Mouse (Mus musculus) ovary, postnatal 36 days (tissue): ENCODE data around the gene Agrp.
A peak's percentile ranks its signal among the peaks of the same experiment; 100 is the strongest.

ENCODE experiments used
- DNase-seq: peaks from one replicate; pipeline ENCODE4 v3.0.0; 2022; ENCODE audit warnings: low spot score, mixed read lengths

The Agrp gene

DNA sequence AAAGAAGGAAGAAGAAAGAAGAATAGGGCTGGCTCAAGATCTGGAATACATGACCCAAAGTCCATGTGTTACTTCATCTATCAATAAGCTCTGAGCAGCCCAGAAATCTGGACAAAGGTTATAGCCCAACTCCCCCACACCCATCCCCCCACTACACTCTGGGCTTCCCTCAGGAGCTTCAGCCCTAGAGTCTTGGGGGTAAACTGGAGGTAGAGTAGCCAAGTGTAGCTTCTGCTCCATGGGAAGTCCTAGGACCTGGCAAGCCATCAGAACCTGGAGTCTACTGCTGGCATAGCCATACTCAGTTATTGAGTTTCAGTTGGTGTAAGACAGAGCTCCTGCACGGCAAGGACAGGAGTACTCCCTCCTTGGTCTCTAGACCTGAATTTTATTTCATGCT is 87.7 kb downstream of the Agrp start:
- no peak for DNase-seq

DNA sequence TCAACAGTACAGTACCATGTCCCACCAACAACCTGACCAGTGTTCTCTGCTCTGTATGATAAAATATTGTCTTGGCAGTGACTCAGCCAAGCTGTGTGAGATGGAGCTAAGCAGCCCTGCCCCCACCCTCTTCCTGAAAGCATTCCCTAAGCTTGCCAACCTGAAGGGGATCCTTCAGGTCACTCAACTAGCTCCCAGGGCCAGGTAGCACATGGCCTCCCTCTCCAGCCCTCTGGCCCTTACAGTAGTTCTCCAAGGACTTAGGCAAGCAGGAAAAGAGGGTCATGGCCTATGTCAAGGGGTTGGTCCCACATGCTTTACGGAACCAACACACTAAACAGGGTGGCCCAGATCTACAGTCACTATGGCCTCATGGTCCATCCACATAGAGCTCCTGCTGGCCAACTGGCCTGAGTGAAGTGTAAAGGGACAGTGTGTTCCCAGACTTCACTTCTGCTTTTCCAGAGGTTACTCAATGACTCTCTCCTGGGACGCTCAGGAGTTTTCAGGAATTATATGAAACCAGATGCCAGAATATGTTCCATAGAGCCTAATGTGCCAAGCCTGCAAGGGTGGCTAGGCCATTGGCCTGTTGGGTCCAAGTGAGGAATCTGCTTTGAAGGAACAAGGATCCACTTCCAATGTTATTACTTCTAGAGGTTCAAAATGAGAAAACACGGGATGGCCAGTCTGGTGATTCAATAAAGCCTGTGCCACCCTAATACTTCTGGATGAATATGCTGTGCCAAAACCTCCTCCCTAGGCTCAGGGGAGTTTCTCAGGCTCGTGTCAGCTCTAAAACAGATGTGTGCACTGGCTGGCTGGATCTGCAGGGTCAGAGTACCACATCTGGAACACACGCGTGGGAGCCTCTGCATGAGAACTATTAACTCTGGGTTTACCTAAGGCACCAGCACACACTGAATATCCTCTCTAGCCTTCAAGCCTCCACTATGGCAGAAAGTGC is 90.5 kb downstream of the Agrp start:
- no peak for DNase-seq

DNA sequence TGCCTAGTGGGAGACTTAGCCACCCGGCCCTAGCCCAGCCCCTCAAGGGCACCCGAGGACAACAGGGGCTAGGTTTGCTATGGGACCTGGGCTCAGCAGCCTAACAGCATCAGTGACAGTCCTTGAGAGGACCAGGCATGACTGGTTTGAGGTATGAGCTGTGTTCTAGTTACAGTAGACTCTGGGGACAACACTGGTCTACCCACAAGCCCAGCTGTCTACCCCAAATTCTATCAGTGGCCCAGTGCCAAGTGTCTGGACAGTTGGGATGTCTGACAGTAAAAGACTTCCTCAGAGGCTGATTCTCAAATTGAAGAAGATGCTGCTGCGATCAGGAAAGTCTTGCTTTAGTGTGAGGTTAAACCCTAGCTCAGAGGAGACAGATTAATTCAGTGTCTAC is 91.9 kb downstream of the Agrp start:
- no peak for DNase-seq

DNA sequence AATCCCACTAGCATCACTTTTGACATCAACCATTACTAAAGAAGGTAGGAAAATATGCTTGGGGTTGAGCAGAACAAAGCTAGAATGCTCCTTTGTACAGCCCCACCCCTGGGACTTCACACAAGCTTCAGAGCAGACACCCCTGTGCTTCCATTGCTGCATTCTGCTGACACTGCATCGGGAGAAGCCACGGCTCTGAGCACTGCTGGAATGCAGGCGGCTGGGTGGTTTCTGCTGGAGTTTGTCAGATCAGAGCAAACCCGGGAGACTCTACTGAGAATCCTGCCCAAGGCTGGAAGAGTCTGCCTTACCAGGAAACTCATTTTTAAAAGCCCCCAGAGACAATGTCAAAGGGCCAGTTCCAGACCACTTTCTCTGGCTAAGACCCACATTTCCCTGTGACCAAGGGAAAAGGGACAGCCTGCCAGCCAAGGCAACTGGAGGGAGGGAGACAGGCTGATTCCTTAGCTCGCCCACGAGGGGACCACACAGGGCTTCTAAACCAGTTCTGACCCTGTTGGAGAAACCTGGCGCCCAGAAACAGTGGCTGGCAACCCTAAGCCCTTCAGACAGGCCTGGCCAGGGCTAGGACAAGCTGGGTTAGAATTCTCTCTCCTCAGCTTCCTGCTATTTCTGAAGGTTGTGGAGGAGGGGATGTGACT is 92.5 kb downstream of the Agrp start:
- no peak for DNase-seq

DNA sequence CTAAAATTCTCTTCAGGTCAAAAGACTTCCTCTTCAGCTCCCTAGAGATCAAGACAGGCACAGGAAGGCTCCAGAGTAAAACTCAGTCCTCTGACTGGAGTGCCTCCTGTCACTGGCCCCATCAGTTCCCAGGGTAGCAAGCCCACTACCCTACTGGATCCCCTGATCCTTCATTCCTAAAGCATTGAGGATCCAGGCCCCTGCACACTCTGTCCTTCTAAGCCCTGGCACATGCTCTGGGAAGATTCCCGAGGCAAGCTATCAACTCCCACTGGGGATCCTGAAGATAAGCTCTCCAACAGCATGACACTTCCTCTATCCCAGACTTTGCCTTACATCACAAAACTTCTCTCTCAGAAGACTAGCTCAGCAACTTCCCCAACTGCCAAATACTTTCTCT is 93.5 kb downstream of the Agrp start:
- DNase-seq, result no peak

DNA sequence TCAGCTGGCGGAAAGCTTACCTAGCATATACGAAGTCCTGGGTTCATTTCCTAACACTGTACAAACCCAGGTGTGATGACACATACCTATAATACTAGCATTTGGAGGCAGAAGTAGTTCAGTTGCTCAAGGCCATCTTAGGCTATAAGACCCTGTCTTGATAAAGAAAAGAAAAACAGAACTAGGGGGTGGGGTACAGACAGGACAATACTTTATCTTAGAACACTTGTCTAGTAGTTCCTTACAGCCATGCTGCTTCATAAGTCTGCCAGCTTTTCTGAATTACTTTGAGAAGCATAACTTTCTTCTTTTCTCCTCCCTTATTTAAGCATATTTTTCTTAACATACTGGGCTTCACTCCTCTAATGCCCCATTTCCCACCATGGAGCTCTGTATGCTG is 94.4 kb downstream of the Agrp start:
- no peak for DNase-seq

DNA sequence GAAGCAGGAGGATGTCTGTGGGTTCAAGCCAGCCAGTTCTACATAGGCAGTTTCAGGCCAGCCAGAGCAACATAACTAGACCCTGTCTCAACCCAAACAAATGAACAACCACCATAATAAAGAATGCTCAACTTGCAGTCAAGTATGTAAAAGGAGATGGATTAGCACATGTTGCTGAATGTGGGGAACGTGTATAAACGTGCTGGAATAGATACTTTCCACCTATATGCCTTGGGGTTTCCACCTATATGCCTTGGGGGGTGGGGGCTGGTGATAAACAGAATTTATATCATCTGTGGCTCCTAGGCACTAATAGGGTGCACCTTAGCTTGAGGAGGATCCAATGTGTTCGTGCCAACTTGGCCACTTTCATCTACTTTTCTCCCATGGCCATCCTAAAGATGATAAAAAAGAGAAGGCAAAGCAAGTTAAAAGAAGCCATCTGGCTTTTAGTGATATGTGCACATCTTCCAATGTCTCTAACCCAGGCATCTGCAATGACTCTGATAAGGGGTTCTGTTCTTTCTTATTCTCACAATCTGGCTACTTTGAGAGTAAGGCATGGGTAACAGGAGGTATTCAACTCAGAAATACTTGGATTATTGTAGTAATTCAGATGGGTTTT is 95.0 kb downstream of the Agrp start:
- no peak for DNase-seq

DNA sequence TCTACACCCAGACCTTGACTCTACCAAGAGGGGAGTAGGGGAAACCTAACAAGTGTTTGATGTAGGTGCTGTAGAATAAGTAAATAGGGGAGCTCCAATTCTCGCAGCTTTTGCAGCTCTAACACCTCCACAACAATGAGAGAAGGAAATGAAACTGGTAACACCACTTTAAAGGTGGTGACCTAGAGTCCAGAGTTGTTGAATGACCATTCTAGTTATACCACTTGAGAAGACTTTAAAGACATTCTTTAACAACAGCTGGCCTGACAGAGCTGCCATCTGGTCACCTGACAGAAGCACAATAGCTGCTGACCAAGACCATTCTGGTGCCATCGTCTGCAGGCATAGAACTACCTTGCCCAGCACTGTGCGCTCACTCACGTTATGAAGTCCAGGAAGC is 98.3 kb downstream of the Agrp start:
- no peak for DNase-seq

DNA sequence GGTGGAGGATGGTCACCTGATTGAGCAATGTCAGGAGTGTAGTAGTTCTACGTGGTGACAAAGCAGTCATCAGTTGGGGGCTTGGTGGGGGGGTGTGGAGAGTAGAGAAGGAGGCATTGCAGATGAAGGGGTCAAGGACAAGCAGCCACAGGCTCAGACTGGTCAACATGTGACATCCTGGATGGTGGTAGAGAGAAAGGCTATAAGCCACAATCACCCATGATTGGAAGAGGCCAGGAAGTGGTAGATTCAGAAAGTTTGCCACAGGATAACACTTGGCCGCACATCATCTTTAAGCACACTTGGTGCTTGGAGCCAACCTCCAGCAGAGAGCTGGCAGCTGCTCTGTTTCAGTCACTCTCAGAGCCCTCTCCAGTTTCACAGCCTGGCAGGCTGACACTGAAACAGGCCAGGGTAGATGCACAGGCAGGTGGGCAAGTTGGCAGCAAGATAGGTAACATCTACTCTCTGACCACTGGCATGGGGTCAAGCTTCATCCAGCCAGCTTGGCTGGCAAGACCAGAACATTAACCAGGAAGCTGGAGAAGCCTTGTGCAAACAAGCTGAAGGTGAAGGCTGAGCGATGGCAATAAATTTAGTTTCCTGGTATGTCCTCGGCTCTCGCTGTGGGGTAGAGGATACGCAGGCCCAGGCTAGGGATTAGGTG is 100.0 kb downstream of the Agrp start:
- no peak for DNase-seq

DNA sequence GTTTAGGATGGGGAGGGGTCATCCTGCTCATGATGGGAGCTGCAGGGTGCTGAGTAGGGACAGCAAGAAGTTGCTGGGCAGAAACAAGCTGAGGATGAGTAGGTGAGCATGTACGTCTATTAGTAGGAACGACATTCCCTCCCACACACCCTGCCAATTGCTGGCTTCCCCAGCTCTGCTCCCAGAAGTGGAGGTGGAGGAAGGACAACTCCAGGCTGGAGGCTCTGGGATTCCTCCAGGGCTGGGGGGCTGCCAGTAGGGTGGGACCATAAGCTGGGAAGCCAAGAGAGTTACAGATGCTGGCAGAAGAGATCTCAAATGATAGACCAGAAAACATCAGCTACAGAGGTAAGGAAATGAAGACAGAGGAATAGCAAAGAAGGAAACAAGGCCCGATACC is 100.6 kb downstream of the Agrp start:
- DNase-seq, result no peak

DNA sequence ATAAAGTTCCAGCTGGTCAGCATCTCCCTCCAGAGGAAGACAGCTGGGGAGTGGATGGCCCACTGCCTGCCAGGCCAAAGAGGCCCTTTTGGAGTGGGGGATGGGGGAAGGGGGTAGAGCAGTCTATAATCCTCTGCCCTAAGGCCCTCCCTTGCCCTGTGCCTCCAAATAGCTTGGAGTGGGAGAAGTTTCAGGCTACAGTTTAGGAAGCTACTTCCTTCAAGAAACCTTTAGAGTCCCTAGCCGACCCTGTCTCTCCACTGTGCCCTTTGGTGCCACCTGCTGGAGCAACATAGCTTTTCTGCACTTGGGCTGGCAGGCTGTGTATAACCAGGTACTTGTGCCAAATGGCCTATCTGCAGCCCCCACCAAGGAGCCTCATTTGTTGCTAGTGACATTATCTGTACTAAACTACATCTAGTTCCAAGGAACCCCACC is 103.3 kb downstream of the Agrp start:
- peak; percentile 78 for DNase-seq

DNA sequence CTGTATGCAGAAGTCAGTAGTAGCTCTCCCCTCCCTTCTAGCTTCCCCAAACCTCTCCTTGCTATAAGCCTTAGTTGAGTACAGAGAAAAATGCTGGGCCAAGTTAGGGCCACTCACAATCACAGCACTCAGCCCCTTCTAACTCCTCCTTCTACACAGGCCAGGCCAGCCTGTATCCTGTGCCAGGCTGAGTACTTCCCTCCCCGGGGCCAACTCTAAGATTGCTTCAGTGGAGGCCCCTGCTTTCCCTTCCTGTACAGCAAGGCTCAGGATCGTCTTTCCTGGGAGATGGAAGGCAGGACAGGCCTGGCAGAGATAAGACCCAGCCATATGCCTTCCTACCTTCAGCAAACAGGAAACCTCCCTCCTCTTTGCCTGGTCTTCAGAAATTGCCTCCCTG is 103.8 kb downstream of the Agrp start:
- no peak for DNase-seq

DNA sequence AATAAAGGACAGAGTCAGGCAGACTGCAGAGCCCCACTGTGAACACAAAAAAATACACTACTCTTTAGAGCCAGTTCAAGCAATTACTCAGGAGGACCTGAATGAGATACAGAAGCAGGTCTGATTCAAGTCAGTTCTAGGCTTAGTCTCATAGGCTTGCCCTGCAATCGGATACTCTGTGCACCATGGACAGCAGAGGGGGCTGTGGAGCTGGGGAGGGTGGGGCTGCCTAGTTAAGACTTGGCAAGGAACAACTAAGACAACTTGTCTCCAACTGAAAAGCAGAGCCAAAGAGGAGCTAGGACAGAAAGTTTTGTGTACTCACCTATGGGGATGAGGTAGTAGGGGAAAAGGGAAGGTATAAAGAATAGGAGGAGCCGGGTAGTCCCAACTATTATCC is 105.4 kb downstream of the Agrp start:
- DNase-seq, result peak; percentile 71

DNA sequence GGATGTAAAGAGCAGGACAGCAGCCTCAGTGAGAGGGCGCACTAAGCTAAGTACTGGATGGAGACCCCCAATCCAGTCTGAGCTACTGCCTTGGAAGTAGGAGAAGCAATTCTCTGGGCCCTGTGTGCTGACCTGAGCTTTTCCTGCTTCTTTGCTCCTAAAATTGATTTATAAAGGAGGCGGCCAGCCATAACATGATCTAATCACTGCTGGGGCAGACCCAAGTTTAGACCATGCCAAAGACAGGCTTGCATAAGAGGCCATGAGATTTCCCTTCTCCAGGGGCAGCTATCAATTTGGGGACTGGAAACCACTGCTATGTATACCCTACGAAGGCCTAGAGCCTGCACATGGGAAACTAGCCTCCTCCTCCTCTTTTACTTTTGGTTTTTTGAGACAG is 107.9 kb downstream of the Agrp start:
- DNase-seq, result peak; percentile 17

DNA sequence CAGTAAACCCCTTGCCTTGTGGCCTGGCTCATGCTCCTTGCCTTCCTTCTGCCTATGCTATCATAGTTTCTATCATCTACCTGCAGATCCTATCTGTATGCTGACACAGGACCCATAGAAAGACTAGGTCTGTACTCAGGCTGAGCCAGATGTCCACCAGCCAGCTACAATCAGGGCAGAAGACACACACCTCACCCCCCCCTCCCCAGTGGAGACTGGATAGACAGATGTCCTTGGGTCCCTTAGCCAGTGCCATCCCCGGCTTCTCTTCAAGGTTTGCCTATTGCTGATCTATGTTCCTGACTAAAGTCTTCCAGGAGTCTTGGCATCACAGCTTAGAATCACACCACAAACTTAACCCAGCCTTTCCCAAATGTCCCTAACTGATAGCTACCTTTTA is 109.0 kb downstream of the Agrp start:
- DNase-seq, result no peak

DNA sequence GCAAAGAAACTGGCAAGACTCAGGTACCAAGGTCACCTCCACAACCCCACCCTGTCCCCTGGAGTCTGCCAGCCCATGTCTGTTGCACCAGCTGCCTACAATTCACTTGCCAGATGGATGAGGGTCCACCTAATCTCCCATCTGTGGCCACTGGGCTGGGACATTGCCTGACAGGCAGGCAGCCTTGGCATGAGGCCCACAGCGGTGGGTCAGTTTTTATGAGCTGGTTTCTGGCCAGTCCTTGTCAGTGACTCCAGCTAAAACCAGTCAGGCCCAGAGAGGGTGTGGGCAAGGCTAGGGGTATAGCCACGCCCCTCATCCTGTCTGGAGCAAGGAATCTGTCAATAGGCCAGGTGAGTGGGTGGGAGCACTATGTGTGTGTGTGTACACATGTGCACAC is 110.1 kb downstream of the Agrp start:
- peak; percentile 23 for DNase-seq

DNA sequence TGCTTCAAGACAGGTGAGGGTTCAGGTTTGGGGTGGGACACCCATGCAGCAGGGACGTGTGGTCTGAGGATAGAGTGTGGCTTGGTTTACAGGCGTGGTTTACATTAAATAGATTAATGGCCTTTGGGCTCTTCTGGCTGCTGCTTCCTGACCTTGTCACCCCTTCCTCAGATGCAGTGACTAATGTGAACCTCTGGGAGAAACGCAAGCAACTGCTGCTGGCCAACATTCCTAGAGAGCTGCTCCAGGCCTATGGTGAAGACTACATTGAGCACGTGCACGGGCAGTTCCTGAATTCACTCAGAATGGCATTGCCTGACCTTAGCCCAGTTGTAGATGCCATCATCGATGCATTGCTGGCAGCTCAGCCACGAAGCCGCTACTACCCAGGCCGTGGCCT is 114.3 kb downstream of the Agrp start:
- no peak for DNase-seq

DNA sequence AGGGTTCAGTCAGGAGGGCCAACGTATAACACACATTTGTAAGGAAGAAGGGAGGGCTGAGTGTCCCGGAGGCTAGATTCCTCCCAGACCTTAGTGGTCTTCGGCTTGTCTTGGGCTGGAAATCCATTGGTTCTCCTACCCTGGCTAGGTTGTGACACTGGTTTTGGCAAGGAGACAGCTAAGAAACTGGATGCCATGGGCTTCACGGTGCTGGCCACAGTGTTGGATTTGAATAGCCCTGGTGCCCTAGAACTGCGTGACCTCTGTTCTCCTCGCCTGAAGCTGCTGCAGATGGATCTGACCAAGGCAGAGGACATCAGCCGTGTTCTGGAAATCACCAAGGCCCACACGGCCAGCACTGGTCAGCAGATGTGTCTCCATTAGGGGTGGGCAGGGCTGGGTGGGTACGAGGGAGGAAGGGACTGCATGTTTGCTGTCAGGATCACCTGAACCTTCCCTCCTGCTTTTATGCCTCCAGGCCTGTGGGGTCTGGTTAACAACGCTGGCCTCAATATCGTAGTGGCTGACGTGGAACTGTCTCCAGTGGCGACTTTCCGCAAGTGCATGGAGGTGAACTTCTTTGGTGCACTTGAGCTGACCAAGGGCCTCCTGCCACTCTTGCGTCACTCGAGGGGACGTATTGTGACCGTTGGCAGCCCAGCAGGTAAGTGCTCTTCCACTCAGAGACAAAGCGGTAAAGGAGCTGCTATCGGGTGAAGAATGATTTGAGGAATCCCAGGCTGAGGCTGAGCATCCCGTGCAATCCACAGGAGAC is 115.0 kb downstream of the Agrp start:
- no peak for DNase-seq

DNA sequence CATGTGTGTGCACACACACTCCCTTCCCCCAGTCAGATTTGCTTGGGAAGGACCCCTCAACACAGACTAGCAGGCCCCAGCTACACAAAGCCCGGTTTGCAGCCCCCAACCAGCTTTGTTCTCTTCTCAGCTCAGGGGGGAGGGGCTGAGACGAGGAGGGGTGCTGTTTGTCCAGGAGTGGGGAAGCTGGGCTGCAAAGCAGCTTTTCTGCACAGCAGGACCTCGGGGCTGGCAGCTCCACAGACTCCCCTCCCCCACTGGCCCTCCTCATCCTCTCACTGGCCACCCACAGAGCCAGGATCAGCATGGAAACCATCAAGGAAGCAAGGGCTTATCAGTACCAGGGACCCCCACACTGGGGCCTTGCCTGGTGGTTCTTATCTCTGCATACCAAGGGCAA is 116.1 kb downstream of the Agrp start:
- DNase-seq, result no peak

DNA sequence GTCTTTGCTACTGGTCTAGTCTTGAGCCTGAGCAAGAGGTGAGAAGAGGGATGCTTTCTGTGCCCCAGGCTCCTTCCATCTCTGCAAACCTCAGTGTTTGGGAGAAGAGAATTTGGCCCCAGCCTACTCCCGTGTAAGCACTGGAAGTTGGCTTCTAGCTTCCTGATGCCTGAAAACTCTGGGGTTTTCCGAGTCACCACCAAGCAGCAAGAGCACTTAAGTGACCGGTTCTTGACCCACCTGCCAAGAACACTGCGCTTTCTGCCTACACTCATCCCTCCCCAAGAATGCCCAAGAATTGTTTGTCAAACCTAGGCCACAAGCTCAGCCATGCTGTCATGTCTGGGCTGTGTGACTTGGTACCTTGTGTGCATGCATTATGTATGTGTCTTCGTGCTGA is 116.7 kb downstream of the Agrp start:
- no peak for DNase-seq

DNA sequence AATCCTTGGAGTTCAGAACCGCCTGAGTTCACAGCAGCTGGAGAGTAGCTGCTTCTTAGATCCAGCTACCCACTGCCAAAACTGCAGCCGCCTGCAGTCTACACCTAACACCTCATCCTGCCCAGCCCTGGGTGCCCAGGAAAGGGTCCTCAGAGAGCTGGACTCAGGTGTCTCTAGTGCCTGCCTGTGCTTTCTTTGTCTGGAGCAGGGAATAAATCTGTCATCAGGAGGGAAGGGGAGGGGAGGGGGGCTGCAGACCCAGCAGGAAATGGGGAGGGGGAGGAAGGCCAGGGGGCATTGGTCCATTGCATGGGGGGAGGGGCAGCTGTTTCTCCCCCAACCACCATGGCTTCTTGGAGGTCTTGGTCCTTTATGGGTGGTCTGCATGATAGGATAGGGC is 117.6 kb downstream of the Agrp start:
- DNase-seq, result no peak
